Mouse (Mus musculus): ENCODE measurements at regions not wholly inside any gene's neighbourhood (a gene's known extent, or its start where the extent isn't known, plus 50 kb on each side); places are given as distances from the start of the nearest gene placed in this dataset.

GRCm38 (mm10) chr10:39290245-39290644 is 78.4 kb upstream of the Fyn start:
- no peak for TF ChIP-seq CTCF (IDR thresholded peaks at IDR 0.05)
- TF ChIP-seq EP300 (IDR thresholded peaks at IDR 0.05) = no peak

Measured in lung, postnatal 0 days (tissue).